Mouse (Mus musculus): ENCODE data around the gene Pde4b. TPM values are rescaled to one million over a fixed set of nuclear protein-coding genes. Genes with fewer than 3 reads are reported as not detected.
"Not testable (repeated sequence)": the region's sequence is repeated elsewhere in the genome, so short reads cannot be mapped to it uniquely, and the experiment has no call there.

Gene Pde4b
- total RNA-seq, 2 experiments from 2014 or later, result 3.4 to 6.4 TPM

DNA sequence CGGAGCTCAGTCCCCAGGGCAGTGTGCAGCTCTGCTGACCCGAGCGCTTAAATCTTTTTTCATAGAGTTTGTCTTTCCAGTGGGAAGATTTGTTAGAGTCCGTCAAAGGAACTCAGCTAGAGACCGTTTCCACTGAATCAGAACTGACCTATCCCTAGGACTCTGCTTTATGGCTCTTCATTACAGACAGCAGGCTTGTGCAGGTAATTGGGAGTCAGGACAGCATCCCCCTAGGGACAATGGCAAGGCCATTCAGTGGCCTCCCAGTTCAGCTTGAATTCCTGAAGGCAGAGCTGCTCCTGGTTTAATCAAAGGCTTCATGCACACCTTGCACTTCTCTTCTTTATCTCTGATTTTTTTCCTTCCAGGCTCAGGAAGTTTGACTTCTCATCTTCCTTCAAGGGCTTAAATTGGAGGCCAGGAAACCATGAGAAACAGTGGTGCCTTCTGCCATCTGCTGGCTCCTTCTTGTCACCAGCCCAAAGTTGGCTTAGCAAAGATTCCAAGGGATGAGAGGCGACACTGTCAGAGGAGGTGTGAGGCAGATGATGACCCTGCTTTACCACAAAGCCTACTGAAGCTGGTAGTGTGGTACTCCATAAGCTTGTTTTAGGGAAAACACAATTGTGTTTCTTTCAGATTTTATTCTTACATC lies 393.6 kb downstream of the Pde4b start:
- no peak for DNase-seq

- DNase-seq, result no peak
Observed at GRCm38 (mm10) chr4:102483354-102484018, 396.1 kb downstream of the Pde4b start.

- no peak for DNase-seq
Observed at GRCm38 (mm10) chr4:102484738-102485137, 397.4 kb downstream of the Pde4b start.

- DNase-seq, result no peak
Observed at GRCm38 (mm10) chr4:102486134-102486920, 399.0 kb downstream of the Pde4b start.

DNA sequence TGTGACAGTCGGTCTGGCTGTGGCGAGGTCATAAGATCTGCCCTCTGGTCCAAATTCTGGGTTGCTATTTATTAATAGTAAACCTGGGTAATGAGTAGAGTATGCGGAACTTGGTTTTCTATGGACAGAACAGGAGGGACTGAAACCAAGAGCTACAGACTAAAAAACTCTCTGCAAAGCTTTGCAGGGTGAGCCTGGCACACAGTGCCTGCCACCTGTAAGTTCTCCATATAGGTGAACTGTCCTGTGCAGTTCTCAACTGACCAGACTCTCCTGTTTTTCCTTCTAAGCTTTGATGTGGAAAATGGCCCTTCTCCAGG lies 399.5 kb downstream of the Pde4b start:
- DNase-seq, result no peak

- no peak for DNase-seq
Observed at GRCm38 (mm10) chr4:102488000-102488399, 400.7 kb downstream of the Pde4b start.

GRCm38 (mm10) chr4:102491468-102492123 lies 404.3 kb downstream of the Pde4b start:
- no peak for DNase-seq

DNA sequence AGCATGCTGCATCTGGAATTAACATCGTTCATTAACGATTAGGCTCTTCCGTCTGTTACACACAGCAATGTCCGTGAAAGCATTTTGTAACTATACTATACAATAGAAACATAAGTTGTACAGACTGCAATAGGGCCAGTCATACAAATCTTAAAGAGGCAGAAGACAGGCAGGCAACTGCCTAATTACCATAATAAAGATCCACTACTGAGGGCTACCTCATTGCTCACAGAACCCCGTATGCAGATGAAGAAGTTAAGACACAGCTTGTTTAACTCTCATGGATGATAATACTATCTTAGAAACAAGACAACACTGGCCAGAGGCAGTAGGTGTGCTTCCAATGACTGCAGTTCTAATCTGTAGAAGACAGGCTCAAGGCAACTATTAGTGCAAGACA lies 405.6 kb downstream of the Pde4b start:
- no peak for DNase-seq

- DNase-seq, result peak in 1 of 2 experiments; percentile 23
Observed at GRCm38 (mm10) chr4:102493342-102494128, 406.2 kb downstream of the Pde4b start.

DNA sequence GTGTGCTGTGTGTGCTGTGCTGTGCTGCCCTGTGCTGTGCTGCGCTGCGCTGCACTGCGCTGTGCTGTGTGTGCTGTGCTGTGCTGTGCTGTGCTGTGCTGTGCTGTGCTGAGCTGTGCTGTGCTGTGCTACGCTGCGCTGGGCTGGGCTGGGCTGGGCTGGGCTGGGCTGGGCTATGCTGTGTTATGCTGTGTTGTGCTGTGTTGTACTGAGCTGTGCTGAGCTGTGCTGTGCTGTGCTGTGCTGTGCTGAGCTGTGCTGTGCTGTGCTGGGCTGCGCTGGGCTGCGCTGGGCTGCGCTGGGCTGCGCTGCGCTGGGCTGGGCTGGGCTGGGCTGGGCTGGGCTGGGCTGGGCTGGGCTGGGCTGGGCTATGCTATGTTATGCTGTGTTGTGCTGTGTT lies 406.9 kb downstream of the Pde4b start:
- not testable (repeated sequence) for DNase-seq

DNA sequence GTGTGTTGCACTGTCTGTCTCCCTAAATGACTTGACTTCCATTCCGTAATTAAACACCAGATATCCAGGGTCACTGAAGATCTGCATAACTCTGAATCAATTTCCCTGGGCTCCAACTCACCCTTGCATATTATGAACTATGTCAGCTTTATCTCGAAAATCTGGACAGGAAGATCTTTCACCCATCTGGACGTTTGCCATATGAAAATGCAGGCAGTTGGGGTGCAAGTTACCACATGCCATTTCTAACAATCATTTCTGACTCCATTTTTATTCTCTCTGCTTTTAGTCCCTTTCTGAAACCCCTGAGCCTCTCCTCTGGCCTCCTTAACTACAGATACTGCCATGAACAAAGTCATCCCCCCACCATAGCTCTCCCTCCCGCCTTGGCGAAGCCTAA lies 407.7 kb downstream of the Pde4b start:
- no peak for DNase-seq

DNA sequence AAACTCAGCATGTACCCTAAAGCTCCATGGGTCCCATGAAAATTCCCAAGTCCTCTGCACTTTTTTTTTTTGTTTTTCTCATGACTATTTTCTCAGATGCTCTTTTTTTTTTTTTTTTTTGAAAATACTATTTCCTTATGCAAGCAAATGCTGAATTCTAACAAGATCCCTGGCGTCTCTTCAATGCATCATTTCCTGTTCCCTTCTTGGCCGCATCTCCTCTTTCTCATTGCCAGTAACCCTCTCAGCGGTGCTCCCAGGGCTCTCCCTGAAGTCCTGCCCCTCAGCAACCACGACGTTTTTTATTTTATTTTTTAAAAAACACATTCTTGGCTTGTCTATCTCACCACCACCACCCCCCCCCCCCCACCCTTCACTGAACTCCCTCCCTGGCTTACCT lies 408.1 kb downstream of the Pde4b start:
- DNase-seq, result no peak

GRCm38 (mm10) chr4:102496269-102497177 lies 409.2 kb downstream of the Pde4b start:
- no peak for DNase-seq

DNA sequence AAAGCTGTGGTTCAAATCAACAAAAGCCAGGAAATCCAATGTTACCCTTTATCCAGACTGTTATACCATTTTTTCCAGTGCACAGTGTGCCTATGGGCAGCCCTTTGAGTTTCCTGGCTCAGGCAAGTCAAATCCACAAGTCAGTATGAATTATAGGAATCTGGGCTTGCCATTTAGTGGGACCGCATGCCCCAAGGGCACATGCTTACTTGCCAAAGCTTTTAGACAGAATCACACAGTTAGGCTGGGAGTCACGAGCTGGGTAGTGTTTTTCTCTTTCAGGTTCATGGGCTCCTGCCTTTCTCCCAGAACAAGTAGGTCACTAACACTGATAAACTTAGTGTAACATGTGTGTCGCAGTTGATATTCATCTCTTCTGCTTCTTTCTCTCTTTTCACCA lies 409.9 kb downstream of the Pde4b start:
- DNase-seq, result no peak

DNA sequence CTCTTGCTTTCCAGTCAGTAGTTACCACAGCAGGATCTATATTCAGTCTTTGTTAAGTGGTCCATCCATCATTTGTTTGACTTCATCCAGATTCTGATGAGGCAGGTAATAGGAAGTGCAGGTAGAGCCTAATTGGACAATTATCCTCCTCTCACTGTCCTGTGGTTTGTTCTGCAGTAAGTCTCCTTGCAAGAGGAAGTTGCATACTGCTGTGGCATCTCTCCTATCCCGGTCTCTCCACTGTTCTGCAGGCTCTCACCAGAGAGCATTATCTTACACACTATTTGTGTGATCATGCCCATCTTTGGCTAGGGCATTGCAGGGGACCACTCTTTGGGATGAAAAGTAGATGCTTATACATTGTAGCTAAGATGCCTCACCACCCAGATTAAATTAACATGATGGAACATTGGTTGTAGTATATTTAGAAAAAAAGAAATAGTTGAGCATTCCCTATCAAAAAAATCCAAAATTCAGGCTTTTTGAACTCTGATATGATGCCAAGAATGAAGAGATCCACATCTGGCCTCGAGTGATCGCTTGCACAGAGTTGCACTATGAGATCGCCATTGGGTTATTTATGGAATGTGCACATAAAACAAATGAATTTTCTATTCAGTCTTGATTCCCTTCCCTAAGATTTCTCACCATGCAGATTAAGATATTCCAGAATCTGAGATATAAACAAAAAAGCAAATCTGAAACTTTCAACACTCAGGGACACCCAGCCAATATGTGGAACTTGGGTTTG lies 411.0 kb downstream of the Pde4b start:
- no peak for DNase-seq

GRCm38 (mm10) chr4:102498920-102499316 lies 411.6 kb downstream of the Pde4b start:
- DNase-seq, result no peak

DNA sequence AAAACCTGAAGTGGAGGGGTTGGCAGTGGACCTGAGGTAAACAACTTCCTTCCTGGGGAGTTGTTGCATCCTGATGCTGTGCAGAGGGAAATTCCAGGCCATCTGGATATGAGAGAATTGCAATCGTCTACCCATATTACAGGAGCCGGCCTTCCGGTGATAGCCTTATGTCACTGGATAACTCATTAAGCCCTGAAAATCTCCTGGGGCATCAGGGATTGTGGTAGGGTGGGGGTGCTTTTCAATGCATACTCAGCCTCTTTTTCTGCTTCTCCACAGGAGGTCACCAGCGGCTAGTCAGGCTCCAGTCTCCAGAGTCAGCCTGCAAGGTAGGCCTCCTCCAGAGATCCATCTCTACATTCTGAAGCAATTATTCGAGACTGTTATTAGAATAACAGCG lies 418.4 kb downstream of the Pde4b start:
- DNase-seq, result no peak

DNA sequence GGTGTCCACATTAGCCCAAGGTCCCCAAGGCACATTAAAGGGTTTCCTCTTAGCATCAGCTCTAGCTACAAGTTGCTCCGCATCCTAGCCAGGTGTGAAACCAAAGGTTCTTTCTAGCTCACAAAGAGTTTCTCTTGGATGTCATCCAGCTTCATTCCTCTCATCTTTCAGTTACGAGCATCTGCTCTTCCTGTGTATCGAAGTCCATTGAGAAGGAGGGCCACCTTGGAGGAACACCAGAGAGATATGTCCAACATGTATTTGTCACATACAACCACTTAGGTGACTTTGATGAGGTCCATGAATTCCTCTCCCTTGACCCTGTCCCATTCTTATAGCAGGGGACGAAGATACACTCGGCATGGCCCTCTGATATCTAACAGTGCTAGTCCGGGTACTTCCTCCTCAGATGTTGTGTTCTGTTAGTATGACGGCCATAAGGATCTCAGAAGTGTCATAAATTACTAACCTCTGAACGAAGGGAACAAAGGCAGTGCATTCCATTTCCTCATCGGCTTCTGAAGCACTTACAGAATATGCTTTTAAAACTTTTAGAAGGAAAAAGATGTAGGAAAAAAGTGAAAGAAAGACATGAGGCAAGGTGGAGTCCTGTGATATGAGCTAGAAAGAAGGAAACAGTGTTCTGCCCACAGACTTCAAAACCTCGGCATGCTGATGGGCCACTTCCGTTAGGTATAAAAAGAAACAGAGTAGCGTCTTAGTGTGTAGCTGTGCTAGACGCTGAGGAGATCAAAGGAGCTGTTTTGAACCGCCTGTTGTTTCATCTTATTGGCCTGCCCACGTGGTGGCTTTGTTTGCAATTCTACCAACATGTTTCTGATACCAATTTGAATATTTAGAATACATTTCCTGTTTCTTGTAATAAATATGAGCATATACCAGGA lies 419.3 kb downstream of the Pde4b start:
- DNase-seq, result no peak

GRCm38 (mm10) chr4:102507344-102507743 lies 420.0 kb downstream of the Pde4b start:
- DNase-seq, result no peak

All from adrenal gland, postnatal 36 days (tissue).